ENCODE assay signal across 12 mouse cellular contexts in the genomic region with DNA sequence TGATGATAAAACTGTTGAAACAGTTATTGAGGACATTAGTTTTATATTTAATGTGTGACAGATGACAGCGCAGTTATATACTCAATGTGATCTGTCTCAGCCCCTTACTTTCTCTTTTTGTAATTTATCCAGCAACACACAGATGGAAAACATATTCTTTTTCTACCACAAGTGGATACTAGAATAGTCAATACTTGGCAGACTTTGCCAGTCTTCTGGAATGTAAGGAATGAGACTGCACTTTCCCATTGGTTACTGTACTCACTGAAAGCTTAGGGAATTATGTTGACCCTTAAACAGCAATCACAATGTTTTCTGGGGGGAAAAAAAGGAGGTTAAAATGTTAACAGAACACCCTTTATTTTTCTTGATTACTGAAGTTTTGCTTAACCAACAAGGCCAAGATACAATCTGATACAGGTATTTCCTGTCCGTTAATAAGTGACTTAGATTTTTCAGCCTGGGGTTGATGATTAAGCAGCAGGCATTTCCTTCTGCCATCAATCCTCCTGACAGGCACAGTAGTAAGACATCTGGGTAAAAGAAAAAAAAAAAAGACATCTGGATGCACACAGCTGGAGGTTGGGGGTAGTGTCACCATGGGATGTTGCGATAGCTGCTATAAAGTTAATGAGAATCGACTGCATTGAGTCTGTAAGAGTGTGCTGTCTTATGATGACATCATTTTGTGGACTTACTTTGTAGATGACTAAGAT.
DNase-seq lines count a peak whose midpoint lies in the region; ATAC-seq lines count a peak whose summit lies in the region.
"Had no signal": no experiment of that assay in that cellular context is flagged by ENCODE, and none has a peak within 500 bp of the region (broad histone marks: within the 10 kb centered on the region; RNA-seq: fewer than 3 reads in every experiment).

No protein-coding gene starts in this region.

- 42% methylated on average over 4 of the region's 4 CpGs for WGBS in lung, embryonic 15.5 days

- ATAC-seq in lung, embryonic 15.5 days (ENCODE audit: borderline replicate concordance, extremely low read depth, low FRiP score, low TSS enrichment): peak; percentile 32; the same call in 1 of the 2 replicates
- ATAC-seq in hematopoietic stem cell, adult 5-6 weeks (replicated peaks in 1 of 2; ENCODE audit: insufficient read depth in 1 of 2, low FRiP score in 2 of 2, low TSS enrichment in 1 of 2, low read depth in 1 of 2, poor library complexity in 2 of 2, severe bottlenecking in 2 of 2): peak; percentile 68 to 75
- ATAC-seq: liver, embryonic 12.5 days had no signal

- no peak overlapping the region for H3K4me3 ChIP-seq in lung, embryonic 15.5 days
- H3K4me3 ChIP-seq: embryonic facial prominence, embryonic 13.5 days; heart, embryonic 15.5 days; liver, embryonic 12.5 days; midbrain, embryonic 12.5 days had no signal

- H3K4me2 ChIP-seq in lung, embryonic 15.5 days: no peak overlapping the region
- H3K4me2 ChIP-seq: heart, embryonic 15.5 days; liver, embryonic 12.5 days; midbrain, embryonic 12.5 days had no signal

- no peak for DNase-seq in lung, postnatal 14 days
- peak; percentile 27 for DNase-seq in kidney, postnatal 10 days
- peak; percentile 56 for DNase-seq in yolk sac, embryonic 10.5 days (ENCODE audit: low spot score)
- DNase-seq in urinary bladder, postnatal 25 days (ENCODE audit: low spot score): no peak
- no peak for DNase-seq in urinary bladder, adult 18-20 months (ENCODE audit: low spot score in 2 of 2)
- DNase-seq in right cerebral cortex, postnatal 4 days: no peak

- 0 out of 2 replicates have a peak, but pooled peaks cover 2% of the 10 kb centered on the region for H3K36me3 ChIP-seq in lung, embryonic 15.5 days
- H3K36me3 ChIP-seq: embryonic facial prominence, embryonic 13.5 days; heart, embryonic 15.5 days; liver, embryonic 12.5 days; midbrain, embryonic 12.5 days had no signal

- no peak overlapping the region for H3K9ac ChIP-seq in lung, embryonic 15.5 days
- H3K9ac ChIP-seq: embryonic facial prominence, embryonic 13.5 days; heart, embryonic 15.5 days; liver, embryonic 12.5 days; midbrain, embryonic 12.5 days had no signal

- peaks cover 26% of the 10 kb centered on the region for H3K4me1 ChIP-seq in lung, embryonic 15.5 days
- H3K4me1 ChIP-seq: midbrain, embryonic 12.5 days had no signal

- H3K27ac ChIP-seq in lung, embryonic 15.5 days: peak overlapping the region; percentile 16
- H3K27ac ChIP-seq: heart, embryonic 15.5 days; liver, embryonic 12.5 days; midbrain, embryonic 12.5 days had no signal

- no peaks in the 10 kb centered on the region for H3K27me3 ChIP-seq in lung, embryonic 15.5 days
- H3K27me3 ChIP-seq: embryonic facial prominence, embryonic 13.5 days; heart, embryonic 15.5 days; liver, embryonic 12.5 days; midbrain, embryonic 12.5 days had no signal

- no peaks in the 10 kb centered on the region for H3K9me3 ChIP-seq in lung, embryonic 15.5 days
- H3K9me3 ChIP-seq: embryonic facial prominence, embryonic 13.5 days; heart, embryonic 15.5 days; liver, embryonic 12.5 days; midbrain, embryonic 12.5 days had no signal

Comparison
In these comparisons a context has a peak if more than half of its experiments do, and no peak if none do; other contexts are left out.
1. DNase-seq: peak in kidney, postnatal 10 days (single experiment) and yolk sac, embryonic 10.5 days (single experiment); none in lung, postnatal 14 days (single experiment), urinary bladder, postnatal 25 days (single experiment), urinary bladder, adult 18-20 months (0 of 2) and right cerebral cortex, postnatal 4 days (single experiment).